1 mouse cellular context compared by ENCODE assay signal in the genomic region with DNA sequence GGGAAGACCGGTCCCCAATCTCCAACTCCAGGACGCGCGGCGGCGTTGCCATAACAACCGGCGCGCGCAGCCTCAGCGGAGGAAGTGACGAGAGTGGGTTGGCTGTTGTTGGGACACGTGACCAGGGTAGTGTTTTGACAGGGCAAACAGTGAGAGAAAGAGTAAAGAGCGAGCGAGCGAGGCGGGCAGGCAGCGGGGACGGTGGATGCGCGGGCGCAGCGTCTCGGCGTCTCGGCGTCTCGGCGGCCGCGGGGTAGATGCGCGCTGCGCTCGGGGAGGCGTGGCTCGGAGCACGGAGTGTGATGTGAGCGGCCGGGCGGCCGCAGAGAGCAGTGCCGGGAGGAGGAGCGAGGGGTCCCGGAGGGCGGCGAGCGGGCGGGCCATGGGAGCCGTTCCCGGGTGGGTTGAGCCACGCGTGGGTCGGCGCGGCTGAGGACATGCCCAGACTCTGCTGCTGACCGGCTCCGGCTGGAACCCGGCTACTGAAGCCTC.
TF ChIP-seq lines count a peak whose summit lies in the region.

A gene (plus strand): TSS at position 129 of the 492 bp plus-strand sequence.

TF ChIP-seq in CH12.LX, 34 proteins besides CTCF, POLR2A, EP300 and RAD21 (continued from another document):
- peak; percentile 60; the same call in 1 of the 2 replicates for TF ChIP-seq NELFE (IDR thresholded peaks at IDR 0.05; ENCODE audit: low read depth, low read length)
